Mouse (Mus musculus) heart, postnatal 0 days (tissue): ENCODE measurements around the gene A830031A19Rik.

ENCODE experiments used
- CTCF ChIP-seq: IDR thresholded peaks from 2 replicates; pipeline ENCODE4 v1.5.1; 2016; ENCODE audit warnings: antibody characterized with exemption, control low read depth, low read depth
- EP300 ChIP-seq: IDR thresholded peaks from 2 replicates; pipeline ENCODE4 v1.6.1; 2016; ENCODE audit warnings: antibody characterized with exemption, low read depth

- TF ChIP-seq CTCF, result no peak
- TF ChIP-seq EP300, result no peak
These were observed 26.8 kb upstream of the A830031A19Rik start for GRCm38 (mm10) chr11:24101625-24102024.
